Mouse (Mus musculus): ENCODE data around the gene Swi5.

Gene Swi5

DNA sequence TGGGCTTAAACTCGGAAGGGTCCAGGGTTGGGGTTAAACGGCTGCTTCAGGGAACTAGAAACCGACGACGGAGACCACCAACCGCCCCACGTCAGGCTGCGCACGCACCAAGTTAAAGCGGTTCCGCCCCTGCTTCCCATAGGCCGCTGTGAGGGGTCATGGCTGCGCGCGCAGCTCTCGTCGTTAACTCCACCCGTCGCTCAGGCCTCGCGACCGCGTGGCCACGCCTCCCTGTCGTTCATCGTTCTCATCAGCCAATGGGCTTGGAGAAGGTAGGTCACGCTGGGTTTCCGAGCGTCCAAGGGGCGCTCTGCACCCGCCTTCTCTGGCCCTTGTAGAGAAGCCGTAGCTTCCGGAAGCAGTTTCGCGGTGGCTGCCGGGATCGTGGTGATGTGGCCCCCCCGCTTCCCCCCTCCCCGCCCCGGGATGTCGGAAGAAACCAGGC lies at the start of gene Swi5:
TSS of gene Swi5 (minus strand) at position 153 of the 445 bp plus-strand sequence.
- peak; percentile 100 for DNase-seq (ENCODE audit: low spot score)

DNA sequence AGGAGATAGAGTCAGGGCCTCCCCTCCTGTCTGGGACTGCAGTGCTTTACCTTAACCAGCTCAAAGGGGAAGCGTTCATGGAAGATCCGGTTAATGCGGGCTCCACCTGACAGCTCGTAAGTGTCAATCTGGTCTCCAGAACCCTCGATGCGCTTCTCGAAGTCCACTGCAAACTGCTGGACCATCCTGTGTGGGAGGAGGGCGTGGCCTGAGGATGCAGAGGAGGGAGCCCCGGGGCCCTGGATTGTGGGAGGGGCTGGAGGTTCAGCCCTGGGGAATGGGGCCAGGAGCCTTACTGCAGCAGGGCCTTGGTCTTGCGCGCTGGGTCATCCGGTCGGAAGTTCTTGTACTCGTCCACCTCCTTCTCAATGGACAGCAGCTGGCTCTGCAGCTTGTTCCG lies 48.0 kb upstream of the Swi5 start:
- no peak for DNase-seq (ENCODE audit: low spot score)

DNA sequence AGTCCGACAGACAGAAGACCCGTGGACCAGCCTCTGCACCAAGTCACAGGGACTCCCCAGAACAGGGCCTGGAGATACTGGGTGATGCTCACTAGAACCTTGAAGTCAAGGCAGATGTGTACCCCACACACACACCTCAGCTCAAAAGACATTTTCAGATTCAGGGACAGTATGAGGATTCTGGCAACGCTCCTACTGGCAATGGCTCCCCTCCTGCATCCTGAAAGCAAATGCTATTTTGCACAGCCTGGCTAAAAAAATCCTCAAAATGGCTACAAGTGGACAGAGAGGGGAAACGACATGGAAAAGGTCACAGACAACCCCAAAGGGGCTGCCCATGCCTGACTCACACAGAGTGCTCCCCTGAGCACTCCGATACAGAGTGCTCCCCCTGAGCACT lies 44.3 kb upstream of the Swi5 start:
- no peak for DNase-seq (ENCODE audit: low spot score)

DNA sequence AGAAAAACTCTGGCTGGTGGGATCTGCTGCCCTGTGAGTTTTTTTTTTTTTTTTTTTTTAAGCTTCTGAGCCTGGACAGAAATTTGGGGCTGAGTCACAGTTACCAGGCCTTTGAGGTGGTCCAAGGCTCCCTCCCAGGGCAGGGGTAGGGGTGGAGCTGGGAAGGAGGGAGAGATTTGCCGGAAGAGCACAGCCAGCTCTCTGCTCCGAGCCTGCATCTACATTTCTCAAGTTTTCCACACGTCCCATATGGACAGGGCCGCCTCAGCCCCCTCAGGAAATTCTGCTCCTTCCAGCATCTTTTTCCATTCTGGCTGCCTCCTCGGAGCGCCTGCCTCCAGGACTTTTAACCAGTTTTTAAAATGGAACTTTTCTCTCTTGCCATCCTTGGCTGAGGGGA lies 41.7 kb upstream of the Swi5 start:
- DNase-seq (ENCODE audit: low spot score) = no peak

DNA sequence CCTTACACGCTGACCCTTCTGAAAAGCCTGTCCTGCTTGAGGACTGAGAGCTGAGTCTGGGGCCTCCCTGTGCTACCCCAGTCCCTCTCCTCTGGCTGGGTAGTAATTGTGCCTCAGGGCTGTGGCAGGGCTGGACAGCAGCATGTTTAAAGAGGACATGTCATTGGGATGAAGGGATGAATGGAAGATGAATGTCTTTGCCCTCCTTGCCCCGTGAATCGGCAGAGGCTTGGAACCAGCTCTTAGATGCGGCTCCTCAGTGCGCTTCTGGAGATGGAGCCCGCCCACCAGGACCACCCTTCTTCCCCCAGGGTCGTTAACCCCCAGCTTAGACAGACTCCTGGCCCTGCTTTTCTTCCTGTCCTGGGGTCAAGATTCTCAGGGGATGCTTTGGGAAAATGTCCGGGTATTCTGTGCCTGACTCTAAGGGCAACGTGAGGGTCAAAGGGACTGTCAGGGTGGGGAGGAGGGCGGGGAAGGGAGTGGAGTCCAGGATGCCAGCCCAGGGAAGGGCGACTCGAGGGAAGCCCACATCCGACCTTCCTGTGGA lies 41.1 kb upstream of the Swi5 start:
- no peak for DNase-seq (ENCODE audit: low spot score)

DNA sequence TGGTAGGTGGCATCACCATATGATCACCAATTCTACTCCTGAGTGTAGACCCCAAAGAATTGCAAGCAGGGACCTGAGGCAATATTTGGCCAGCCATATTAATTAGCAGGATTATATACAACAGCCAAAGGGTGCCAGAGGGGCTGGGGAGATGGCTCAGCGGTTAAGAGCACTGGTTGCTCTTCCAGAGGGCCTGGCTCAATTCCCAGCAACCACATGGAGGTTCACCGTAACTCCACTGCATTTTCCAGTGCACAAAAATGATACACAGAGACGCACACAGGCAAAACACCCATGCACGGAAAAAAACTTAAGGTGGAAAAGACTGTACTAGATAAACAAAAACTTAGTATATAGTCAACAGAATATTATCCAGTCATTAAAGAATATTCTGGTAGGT lies 39.3 kb upstream of the Swi5 start:
- no peak for DNase-seq (ENCODE audit: low spot score)

DNA sequence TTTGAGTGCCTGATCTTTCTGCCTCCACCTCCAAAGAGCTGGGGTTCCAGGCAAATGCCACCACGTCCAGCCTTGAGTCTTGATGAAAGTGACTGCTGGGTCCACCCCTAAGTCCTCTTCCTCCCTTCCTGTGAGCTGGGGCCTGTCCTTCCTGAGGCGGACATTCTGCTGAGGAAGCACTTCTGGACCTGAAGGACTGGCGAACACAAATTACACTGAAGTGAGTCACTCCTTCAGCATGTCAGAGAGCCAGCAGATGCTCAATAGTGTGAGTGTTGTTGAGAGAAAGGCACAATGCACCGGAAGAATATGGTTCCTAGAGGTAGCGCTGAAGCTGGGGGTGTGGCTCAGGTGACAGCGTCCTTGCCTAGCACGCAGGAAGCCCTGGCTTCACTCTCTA lies 37.5 kb upstream of the Swi5 start:
- DNase-seq (ENCODE audit: low spot score) = no peak

DNA sequence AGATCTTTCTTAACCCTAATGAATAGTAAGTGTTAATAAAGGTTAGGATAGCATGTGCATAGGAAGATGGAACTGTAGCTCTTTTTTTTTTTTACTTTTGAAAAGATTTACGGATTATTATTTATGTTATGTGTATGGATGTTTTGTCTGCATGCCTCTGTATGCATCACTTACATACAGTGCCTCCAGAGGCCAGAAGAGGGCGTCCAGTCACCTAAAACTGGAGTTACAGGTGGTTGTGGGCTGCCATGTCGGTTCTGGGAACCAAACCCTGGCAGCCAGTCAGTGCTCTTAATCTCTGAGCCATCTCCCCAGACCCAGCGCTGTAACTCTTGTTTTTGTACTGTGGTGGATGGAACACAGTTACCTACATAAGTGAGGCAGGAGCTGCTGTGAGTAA lies 36.4 kb upstream of the Swi5 start:
- no peak for DNase-seq (ENCODE audit: low spot score)

DNA sequence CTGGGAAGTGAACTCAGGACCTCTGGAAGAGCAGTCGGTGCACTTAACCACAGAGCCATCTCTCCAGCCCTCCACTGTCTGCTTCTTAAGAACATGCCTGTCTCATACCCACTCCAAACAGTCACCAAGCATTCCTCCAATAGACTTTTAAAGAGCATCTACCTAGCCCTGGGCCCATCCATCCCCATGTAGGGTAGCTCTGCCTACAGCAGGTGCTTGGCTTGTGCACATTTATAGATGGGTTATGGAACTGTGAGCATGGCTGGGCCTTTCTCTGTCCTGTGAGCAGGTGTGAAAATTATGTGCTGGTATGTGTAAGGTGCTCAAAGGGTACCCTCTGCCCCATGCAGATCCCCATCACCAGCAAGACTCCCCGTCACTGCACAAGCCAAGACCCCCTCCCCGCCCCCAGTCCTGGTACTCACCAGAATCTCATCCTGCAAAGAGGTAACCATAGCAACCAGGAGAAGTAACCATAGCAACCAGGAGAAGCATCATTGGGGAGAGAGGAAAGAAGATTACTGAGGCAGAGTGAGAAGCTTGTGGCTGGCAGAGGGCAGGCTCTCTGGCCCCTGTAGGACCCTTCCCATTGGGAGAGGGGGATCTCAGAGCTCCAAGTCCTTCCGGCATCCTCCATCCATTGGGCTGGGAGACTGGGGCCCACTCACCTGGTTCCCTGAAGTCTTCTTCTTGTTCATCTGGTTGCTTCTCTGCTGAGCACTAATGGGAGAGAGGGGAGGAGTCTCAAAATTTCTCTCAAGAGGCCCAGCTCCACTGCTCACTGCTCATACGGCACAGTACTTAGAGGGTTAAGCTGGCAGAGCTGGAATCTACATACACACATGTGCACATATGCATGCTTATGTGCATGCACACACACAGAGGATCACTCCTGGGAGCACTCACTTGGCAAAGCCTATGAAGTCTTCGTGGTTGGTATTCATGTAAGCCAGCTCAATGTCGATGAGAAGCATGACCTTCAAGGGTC lies 35.2 kb upstream of the Swi5 start:
- no peak for DNase-seq (ENCODE audit: low spot score)

DNA sequence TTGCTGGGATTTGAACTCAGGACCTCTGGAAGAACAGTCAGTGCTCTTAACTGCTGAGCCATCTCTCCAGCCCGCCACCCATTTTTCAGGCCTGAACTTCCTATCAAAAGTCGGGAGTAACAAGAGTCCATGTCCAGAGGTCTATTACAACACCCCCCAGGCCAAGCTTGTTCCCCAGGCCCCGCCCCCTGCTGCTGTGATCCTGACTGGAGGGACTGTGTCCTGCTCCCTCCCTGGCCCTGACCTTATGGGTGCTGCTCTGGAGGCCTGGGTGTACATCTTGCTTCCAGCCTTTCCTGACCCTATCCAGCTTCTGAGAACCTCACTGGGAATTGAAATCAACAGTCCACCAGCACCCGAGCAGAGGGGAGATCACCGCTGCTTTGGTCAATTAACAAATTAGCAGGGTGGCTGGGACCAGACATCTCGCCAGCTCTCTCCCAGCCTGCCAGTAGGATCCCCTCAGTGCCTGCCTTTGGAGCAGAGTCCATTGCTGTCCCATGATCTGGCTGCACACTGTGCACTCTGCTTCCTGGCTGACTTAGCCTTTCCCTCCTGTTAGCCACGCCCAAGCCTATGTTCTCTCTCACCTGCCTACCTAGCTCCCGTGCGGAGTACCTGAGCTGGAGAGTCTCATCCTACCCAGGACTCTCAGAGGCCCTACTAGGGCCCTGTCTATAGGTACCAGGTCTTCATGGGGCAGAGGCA lies 33.9 kb upstream of the Swi5 start:
- DNase-seq (ENCODE audit: low spot score) = peak; percentile 73

DNA sequence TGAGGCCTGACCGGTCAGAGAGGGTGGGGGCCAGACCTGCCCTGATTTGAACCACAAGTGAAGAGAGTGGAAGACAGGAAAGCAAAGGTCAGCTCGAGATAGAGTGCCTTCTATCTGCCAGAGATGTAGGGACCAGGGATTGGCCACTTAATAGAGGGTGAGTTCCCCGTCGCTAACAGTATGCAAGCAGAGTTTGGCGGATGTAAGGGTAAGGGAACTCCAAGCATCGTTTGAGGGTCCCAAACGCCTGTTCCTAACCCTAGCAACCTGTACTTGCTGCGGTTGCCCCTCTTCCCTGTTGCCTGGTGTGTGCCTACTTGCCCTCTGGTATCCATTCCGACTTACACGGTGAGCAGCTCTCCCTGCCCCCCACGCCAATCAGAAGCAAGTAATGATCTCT lies 32.8 kb upstream of the Swi5 start:
- no peak for DNase-seq (ENCODE audit: low spot score)

DNA sequence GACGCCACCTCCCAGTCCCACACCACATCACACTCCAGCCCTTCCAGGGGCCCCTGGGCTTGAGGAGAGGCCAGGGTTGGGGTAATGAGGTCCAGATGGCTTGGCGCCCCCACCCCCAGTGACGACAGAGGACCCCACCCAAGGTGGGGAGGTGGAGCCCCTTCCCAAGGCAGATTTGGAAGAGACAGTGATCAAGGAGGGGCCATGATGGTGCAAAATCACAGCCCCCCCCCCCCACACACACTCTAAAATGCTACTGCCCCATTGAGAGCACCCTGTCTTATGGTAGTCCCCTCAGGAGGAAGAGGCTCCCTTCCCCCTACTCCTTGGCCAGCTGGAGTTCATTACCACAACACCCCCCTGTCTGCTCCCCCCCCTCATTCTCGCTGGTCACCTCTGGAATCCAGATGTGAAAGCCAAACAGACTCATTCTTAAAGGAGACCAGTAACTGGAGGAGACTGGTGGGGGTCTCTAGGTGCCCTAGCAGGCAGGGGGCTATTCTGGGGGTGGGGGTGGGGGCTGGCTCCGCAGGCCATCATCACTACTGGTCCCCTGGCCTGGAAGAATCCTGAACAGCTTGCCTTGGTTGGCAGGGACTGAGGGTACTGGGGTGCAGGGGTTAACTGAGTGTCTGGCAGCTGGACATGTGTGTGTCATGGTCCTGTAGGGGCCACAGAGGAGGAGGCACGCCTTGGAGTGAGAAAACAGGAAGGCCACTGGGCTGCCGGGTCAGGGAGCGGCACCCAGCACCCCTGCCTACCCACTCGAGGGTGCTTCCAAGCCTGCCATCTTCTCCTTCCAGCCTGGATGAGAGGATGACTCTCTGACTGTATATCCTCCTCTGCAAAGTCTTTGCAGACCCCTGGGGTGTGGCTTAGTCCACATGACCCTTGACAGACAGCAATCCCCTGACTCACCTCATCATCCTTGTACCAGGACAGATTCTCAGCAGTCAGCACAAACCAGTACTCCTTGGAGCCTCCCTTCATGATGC lies 32.0 kb upstream of the Swi5 start:
- DNase-seq (ENCODE audit: low spot score) = no peak

DNA sequence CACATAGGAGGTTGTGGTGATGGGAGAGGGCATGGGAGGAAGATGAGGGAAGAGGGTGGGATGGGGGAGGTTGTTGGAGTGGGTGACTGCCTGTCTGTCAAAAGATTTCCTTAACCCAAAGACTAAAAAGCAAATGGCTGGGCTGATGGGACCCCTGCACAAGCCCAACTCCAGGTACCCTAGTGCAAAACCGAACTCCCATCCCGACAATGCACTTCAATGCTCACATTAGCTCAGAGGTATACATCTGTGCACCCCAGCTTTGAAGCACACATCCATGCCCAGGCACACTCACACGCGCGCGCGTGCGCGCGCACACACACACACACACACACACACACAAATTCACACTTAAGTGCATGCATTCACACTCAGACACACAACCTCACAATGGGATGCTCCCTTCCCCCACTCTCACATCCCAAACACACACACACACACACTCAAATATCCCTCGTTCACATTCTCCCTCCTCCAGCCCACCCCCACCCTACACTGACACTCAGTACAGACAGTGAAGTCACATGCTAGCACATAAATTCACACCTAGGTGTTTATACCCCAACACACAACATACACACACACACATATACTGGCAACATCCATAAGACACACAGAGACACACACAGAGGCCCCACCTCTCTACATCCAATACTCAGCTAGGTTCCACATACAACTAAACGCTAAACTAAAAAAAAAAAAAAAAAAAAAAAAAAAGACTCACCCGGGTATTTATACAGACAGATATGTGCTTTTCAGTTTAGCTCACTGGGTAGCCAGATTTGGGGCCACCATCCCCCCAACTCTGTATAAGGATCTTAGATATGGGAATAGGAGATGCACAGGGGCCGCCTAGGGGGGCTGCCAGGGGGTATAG lies 31.1 kb upstream of the Swi5 start:
- no peak for DNase-seq (ENCODE audit: low spot score)

DNA sequence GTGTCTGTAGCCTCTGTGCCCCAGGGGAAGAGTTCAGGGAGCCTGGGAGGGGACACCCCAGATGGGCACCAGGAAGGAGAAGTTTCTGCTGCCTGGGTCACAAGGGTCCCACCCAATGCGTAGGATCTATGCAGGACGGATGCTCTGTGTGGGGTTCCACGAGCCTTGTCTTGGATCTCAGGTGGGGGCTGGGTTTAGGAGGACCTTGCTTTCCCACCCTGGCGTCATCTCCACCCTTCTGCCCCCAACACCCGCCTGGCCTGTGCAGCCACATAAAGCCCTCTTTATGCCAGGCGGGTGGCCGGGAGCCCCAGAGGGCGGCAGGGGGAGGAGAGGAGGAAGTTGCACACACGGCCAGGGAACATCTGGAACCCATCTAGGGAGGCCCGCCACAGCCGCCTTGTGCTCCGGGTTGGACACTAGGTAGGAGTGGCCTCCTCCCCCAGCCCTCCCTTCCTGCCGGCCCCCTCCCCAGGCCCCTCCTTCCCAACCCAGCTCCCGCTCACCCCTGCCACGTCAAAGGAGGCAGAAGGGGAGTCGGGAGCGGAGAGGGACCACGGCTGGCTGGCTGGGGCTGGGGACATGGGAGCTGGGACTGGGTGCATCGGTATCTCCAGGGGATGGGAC lies 30.0 kb upstream of the Swi5 start:
- peak; percentile 78 for DNase-seq (ENCODE audit: low spot score)

DNA sequence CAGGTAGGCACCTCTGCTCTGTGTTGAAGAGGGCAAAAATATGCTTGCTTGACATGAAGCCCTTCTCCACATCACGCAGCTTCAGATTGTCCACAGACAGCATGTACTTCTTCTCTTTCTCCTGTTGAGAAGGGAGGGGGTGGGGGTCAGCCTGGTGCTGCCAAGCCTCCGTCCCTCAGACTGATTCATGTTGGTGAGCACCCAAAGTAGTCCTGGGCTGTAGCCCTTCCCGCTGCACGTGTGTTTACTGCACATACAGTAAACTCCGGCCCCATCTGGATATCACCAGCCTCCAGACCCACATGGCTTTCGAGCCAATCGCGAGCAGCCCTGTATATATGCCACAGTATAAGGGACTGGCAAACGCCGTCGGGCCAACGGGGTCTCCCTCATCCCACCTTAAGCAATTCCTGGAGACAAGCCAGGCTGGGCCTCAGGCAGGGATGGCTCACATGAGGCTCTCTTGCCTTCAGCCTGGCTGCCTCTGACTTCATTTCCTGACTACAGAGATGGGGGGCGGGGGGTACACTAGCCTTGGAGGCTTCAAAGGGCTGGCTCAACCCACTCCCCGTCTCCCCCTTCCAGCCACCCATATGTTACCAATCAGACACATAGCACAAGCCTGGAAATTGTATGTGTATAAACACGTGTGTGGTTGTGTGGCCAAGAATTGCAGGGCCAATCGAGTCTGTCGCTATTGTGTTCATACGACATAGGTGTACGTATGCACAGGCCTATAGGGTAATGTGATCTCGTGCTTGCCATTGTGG lies 29.2 kb upstream of the Swi5 start:
- DNase-seq (ENCODE audit: low spot score) = no peak

DNA sequence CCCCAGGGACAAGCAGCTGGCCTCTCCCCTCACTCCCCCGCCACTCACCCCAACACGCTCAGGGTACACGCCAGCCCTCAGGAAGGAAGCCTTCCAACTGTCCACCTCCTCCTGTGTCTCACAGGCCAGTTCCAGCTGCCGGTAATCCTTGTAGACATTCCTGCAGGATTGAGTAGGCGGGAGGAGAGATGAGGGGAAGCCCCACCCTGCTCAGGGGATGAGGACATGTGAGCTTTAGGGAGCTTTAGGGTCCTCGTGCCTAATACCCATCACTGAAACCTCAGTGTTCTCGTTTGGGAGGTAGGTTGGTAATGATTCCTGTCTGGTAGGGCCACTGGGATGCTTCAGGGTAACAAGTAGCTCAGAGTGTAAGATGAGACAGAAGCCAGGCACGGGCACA lies 27.9 kb upstream of the Swi5 start:
- no peak for DNase-seq (ENCODE audit: low spot score)

DNA sequence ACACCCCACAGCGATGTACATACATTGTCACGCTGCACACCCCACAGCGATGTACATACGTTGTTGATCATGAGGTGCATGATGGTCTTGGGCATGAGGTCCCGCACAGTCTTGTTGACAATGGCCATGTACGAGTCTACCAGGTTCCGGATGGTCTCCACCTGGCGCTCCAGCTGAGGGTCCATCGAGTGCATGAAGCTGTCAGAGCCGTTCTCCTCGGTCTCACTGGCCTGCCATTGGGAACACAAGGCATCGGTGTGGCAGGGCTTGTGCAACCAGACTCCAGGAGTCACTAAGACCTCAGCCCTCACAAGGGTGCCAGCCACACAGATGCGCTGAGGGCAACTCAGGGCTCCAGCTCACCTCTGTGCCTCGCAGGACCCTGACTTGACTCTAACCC lies 27.0 kb upstream of the Swi5 start:
- DNase-seq (ENCODE audit: low spot score) = no peak

DNA sequence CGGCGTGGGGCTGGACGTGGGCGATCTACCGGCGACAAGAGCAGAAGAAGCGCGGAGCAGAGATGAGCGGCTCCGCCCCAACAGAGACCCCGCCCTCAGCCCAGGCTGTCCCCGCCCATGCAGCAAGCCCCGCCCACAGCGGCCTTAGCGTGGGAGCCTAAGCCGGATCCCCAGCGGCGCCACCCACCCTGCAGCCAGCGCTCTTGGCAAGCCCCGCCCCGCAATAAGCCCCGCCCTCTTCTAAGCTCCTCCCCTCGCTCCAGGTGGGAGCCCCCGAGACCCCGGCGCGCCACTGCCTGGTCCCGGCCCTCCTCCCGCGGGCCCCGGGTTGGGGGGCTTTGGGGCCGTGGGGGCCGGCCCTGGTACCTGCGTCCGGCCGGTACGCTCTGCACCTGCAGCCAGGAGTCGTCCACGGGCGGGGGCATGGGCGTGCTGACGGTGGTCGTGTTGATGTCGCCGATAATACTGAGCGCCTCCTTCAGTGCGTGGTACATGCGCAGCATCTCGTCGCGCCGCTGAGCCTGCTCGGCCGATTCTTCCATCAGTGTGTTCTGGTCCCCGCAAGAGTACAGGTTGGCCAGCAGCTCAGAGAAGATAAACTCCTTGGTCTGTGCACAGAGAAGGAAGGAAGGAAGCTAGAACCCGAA lies 24.6 kb upstream of the Swi5 start:
- peak; percentile 97 for DNase-seq (ENCODE audit: low spot score)
